Mouse (Mus musculus) CH12.LX (cell line): ENCODE measurements around the gene Elp4.

Experiments used
- CTCF ChIP-seq, 2 experiments: IDR thresholded peaks in 1 of 2; conservative IDR thresholded peaks in 1 of 2; 2 replicates each; pipeline ENCODE4 v1.5.1; 2011 to 2012; ENCODE audit warnings: low read depth in 2 of 2, low read length in 2 of 2, improper control_type of control experiment in 1 of 2, inconsistent platforms in 1 of 2, mild to moderate bottlenecking in 1 of 2, moderate library complexity in 1 of 2
- EP300 ChIP-seq: IDR thresholded peaks from 2 replicates; pipeline ENCODE4 v1.6.1; 2011; ENCODE audit warnings: low read length, improper control_type of control experiment
- NRF1 ChIP-seq: IDR thresholded peaks from 2 replicates; pipeline ENCODE4 v1.6.1; 2014; ENCODE audit warnings: low read depth, mild to moderate bottlenecking, inconsistent platforms, low read length, improper control_type of control experiment, moderate library complexity

DNA sequence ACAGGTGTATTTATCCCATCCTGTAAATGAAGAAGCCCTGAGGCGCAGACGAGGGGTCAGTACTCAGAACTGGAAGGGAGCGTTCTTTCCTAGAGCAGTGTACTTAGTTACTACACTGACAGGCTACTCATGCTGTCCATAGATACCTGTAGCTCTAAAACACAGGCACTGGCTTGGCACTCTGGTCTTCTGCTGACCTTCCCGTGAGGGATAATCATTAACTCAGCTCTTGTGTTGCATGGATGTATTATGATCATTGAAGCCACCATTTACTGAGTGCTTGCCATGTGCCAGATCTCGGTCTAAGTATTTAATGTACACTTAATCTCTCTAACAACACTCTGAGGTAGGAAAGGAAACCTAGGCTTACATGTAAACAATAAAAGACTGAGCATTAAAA is 155.3 kb downstream of the Elp4 start:
- no peak for TF ChIP-seq NRF1
- TF ChIP-seq EP300, result no peak
- TF ChIP-seq CTCF (conservative IDR thresholded peaks at IDR 0.05 in 1 of 2, IDR thresholded peaks at IDR 0.05 in 1 of 2; ENCODE audit: low read depth in 2 of 2, low read length in 2 of 2), result no peak
